Mouse (Mus musculus) effector memory CD4-positive, alpha-beta T cell, adult 7 months (primary cell): ENCODE data around the gene Cuedc2. TPM values are rescaled to one million over a fixed set of nuclear protein-coding genes. Genes with fewer than 3 reads are reported as not detected.

Source experiments
- polyA plus RNA-seq: library from polyadenylated mRNA; unstranded; fragments of 100-300 nt; shearing (Covaris generic); gene quantifications from one replicate; pipeline ENCODE4 v1.2.1, GENCODE M21; 2017

The Cuedc2 gene
- polyA plus RNA-seq: 21.5 TPM

DNA sequence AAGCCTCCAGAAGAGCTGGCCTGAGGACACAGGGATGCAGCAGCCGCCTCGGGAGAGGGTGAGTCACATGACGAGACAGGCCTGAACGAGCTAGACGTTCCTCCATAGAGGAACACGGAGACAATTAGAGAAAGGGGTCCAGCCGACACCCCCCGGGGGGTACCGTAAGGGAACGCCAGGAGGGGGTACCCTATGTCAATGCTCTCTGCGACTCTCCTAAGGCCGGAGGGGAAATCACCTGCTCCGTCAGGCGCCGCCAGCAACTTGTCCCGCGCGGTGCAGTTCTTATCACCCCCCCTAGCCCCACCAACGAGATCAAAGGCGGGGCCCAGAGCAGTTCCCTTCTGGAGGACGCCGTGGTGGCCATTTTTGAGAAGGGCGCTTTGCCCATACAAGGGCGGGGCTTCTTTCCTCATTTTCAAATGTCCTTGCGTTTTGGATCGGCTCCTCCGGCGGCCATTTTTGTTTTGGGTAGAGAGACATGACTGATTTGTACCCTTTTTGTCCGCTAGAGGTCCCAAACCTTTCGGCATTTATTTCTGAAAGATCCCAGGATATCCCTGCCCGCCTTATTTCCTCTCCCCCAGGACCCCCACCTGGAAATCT is at the start of gene Cuedc2:
TSS of gene Cuedc2 (minus strand) at position 372 of the 606 bp plus-strand sequence.

DNA sequence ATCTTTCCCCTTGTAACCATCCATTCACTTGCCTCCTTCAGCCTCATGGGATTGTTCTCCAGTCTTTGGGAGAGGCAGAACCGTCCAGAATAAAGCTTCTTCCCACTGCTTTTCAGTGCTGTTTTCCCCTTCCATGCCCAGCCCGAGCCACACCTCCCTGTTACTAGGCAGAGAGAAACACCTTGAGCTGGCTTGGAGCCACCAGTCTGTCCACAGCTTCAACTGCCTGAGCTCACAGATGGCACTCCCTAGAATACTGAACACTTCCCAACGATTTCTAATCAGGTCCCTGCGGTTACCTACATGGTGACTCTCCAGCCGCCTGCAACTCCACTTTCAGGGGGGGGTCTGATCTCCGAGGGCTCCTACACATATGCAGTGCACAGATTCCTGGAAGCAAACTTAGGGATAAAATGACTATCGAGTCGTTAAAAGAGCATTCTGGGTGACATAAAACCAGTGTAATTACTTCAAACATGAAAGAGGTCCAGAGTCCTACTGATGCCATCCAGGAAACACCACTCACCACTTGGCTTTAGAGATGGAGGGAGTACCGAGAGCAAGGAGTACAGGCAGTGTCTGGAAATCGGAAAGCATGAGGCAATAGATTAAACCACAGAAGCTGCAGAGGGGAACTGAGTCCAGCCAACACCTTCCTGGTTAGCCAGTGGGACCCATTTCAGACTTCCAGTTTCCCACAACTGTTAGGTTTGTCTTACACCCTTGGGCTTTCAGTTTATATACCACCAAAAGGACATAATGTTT is 11.8 kb upstream of the Cuedc2 start, which contains the start of gene 2310034G01Rik:
TSS of gene 2310034G01Rik (minus strand) at position 135 of the 765 bp plus-strand sequence.

DNA sequence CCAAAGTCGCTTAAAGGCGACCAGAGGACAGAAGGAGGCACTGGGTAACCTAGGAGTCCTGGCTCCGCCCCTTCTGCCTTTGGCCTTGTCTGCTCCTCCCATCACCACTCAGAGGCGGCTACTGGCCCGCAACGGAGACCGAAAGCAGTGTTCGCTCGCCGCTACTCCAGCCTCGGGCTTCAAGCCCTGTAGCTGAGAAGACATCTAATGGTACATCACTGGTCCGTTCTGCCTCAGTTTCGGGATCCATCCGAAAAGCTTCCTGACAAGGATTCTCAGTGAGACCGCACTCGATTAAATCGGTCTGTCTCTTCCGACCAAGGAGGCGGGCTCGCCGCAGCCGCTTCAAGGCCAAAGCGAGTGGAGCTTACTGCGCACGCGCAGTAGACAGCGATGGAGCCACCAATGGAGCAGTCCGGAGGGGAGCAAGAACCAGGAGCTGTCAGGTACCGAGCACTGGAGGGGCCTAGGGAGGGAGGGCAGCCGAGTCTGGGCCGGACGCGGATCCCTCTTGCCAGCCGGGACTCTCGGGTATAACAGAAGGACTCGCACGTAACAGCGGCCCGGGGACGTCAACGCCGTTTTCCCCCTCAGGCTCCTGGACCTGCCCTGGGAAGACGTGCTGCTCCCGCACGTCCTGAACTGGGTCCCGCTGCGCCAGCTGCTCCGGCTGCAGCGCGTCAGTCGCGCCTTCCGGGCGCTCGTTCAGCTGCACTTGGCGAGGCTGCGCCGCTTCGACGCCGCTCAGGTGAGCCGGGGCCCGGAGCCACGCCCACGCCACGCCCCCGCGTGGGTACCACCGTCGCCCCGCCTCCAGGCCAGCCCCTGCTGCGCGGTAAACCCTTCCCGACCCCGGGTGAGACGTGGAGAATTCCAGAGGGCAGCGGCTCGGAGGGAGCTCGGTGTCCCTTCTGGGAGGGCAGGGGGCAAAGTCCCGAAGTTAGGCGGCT is 10.1 kb downstream of the Cuedc2 start, which contains the start of gene Fbxl15:
TSS of gene Fbxl15 (plus strand) at position 104 of the 950 bp plus-strand sequence.

DNA sequence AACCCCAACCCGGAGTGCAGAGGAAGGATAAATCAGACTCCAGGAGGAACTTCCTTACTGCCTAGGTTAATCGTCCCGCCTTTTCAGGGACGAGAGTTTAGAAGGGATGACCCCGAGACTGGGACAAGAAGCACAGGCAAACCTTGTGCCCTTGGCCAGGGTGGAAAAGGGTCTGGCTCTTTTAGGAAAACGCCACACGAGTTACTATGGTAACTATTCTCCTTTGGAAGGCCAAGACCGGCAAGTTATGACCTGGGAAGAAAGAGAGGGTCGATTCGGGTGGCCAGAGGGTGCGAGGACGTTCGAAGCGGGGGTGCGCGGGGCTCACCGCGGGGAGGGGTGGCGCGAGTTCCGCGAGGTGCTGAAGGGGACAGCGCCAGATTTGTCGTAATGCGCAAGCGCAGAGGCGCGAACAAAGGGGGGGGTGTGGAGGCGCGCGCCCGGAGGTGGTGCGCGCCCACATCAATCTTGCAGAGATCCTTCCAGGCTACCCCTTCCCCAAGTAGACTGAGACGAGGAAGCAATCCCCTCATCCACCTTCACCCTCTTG is 11.7 kb downstream of the Cuedc2 start, which contains the start of gene Psd:
TSS of gene Psd (minus strand) at position 401 of the 550 bp plus-strand sequence.

DNA sequence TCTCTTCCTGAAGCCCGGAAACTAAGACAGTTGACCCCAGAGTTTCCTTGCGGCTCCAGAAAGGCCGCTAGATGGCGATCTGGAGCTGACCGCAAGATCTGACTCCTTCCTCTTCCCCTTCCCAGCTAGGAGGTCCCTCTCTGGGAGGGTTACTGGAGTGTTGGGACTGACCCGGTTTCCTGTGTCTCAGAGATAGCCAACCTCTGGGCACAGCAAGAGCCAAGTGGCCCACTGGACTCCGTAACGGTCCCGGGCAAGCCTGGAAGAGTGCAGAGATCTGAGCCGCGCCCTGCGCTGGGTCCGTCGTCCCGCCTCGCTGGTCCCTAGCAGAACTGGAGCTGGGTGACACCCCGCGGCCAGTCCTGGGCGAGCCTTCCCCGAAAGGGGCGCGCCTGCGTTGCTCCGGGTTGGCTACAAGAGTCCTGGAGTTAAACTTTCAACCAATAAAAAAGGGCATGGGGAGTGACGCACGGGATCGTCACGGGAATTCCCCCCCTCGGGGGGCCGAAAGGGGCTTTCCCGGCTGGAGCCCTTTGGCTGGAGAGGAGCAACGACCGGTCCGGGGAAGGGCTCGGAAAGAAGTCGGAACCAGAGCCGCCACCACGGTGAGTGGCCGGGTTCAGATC is 34.2 kb downstream of the Cuedc2 start, which contains the start of gene Nfkb2:
TSS of gene Nfkb2 (plus strand) at position 105 of the 626 bp plus-strand sequence.

Other genes with a start within 250 kb of the Cuedc2 start
- not detected for gene Elovl3, start 206.8 kb downstream of the Cuedc2 start, polyA plus RNA-seq
- gene Pitx3, start 190.4 kb downstream of the Cuedc2 start, polyA plus RNA-seq: not detected
- gene Gbf1, start 186.2 kb downstream of the Cuedc2 start, polyA plus RNA-seq: 63.0 TPM
- 341 TPM for gene Nfkb2, start 34.4 kb downstream of the Cuedc2 start, polyA plus RNA-seq
- 12.3 TPM for gene Psd, start 11.5 kb downstream of the Cuedc2 start, polyA plus RNA-seq
- 12.4 TPM for gene Fbxl15, start 10.5 kb downstream of the Cuedc2 start, polyA plus RNA-seq
- 10.7 TPM for gene Mfsd13a, start 2.4 kb upstream of the Cuedc2 start, polyA plus RNA-seq
- gene 2310034G01Rik, start 11.6 kb upstream of the Cuedc2 start, polyA plus RNA-seq: not detected
- gene Actr1a, start 57.0 kb upstream of the Cuedc2 start, polyA plus RNA-seq: 101 TPM
- 27.0 TPM for gene Sufu, start 58.2 kb upstream of the Cuedc2 start, polyA plus RNA-seq
- gene Trim8, start 163.0 kb upstream of the Cuedc2 start, polyA plus RNA-seq: 67.2 TPM
- gene Arl3, start 234.5 kb upstream of the Cuedc2 start, polyA plus RNA-seq: 10.2 TPM
- gene Sfxn2, start 234.7 kb upstream of the Cuedc2 start, polyA plus RNA-seq: 6.3 TPM